Mouse (Mus musculus) embryonic facial prominence, embryonic 14.5 days (tissue): ENCODE measurements at regions not wholly inside any gene's neighbourhood (a gene's known extent, or its start where the extent isn't known, plus 50 kb on each side); places are given as distances from the start of the nearest gene placed in this dataset.

Source experiments
- ATAC-seq: fragments of 200-750 bp; cut with Nextera tagmentation; 2 replicates; pipeline ENCODE4 v1.8.0; 2017; ENCODE audit warnings: low read depth, moderate number of reproducible peaks, moderate TSS enrichment
- DNase-seq: peaks from one replicate; pipeline ENCODE4 v3.0.0-alpha.2; 2015; ENCODE audit warnings: low spot score
- H3K27ac ChIP-seq: fragments of 300-500 bp; sonication (generic); replicated peaks from 2 replicates; pipeline ENCODE4 v1.5.1; 2014; ENCODE audit warnings: low read depth, mild to moderate bottlenecking, low read length, moderate library complexity
- H3K27me3 ChIP-seq: fragments of 300-500 bp; sonication (generic); replicated peaks from 2 replicates; pipeline ENCODE4 v1.6.1; 2014; ENCODE audit warnings: low read length; ENCODE audit not compliant: control insufficient read depth, insufficient read depth
- H3K36me3 ChIP-seq: fragments of 300-500 bp; sonication (generic); 2 replicates; pipeline ENCODE4 v1.6.1; 2014; ENCODE audit warnings: low read length, mixed read lengths; ENCODE audit not compliant: control insufficient read depth, insufficient read depth
- H3K4me1 ChIP-seq: fragments of 300-500 bp; sonication (generic); 2 replicates; pipeline ENCODE4 v1.6.1; 2014; ENCODE audit warnings: antibody characterized with exemption, low read length; ENCODE audit not compliant: control insufficient read depth, insufficient read depth
- H3K4me2 ChIP-seq: fragments of 300-500 bp; sonication (generic); 2 replicates; pipeline ENCODE4 v1.6.1; 2014; ENCODE audit warnings: low read depth, mild to moderate bottlenecking, low read length, moderate library complexity, mixed read lengths
- H3K4me3 ChIP-seq: fragments of 300-500 bp; sonication (generic); 2 replicates; pipeline ENCODE4 v1.5.1; 2014; ENCODE audit warnings: low read depth, mild to moderate bottlenecking, low read length
- H3K9ac ChIP-seq: fragments of 300-500 bp; sonication (generic); 2 replicates; pipeline ENCODE4 v1.6.1; 2014; ENCODE audit warnings: low read depth, mild to moderate bottlenecking, low read length, moderate library complexity, mixed read lengths
- H3K9me3 ChIP-seq: fragments of 300-500 bp; sonication (generic); 2 replicates; pipeline ENCODE4 v1.6.1; 2016; ENCODE audit warnings: low read length; ENCODE audit not compliant: control insufficient read depth
- WGBS: fragments of 180-500 bp; shearing (Covaris S2); extraction: QIAGEN DNeasy Blood & Tissue Kit; methylation state at CpG from one replicate; pipeline ENCODE4 v1.1.7; 2014; 5-methylcytosine and 5-hydroxymethylcytosine counted together

GRCm38 (mm10) chr6:107052180-107052579, 252.3 kb upstream of the Crbn start:
- Histone ChIP-seq H3K36me3 (no peaks in the 10 kb centered on the region), H3K4me2 (no peak overlapping the region), H3K9me3 (no peaks in the 10 kb centered on the region), H3K4me1 (no peaks in the 10 kb centered on the region), H3K4me3 (no peak overlapping the region), H3K27me3 (no peaks in the 10 kb centered on the region), H3K9ac (no peak overlapping the region), H3K27ac (no peak overlapping the region)
- DNase-seq (no peak), ATAC-seq (no peak)
- 58% methylated on average over 1 of the region's 1 CpGs for WGBS

- DNase-seq, result no peak
- no peak overlapping the region for H3K9ac ChIP-seq
- H3K36me3 ChIP-seq, result no peaks in the 10 kb centered on the region
- H3K9me3 ChIP-seq, result no peaks in the 10 kb centered on the region
- H3K27ac ChIP-seq, result no peak overlapping the region
- no peaks in the 10 kb centered on the region for H3K4me1 ChIP-seq
- no peaks in the 10 kb centered on the region for H3K27me3 ChIP-seq
- no peak overlapping the region for H3K4me3 ChIP-seq
- 79% methylated on average over 3 of the region's 3 CpGs for WGBS
- ATAC-seq, result no peak
- no peak overlapping the region for H3K4me2 ChIP-seq
Observed at GRCm38 (mm10) chr6:107059001-107059765, 259.3 kb upstream of the Crbn start.

GRCm38 (mm10) chr6:107062886-107063565, 263.1 kb upstream of the Crbn start:
- H3K4me3 ChIP-seq, result no peak overlapping the region
- no peak overlapping the region for H3K9ac ChIP-seq
- H3K4me1 ChIP-seq, result no peaks in the 10 kb centered on the region
- DNase-seq (no peak), ATAC-seq (no peak)
- H3K27ac ChIP-seq, result no peak overlapping the region
- WGBS, result 81% methylated on average over 6 of the region's 6 CpGs
- no peaks in the 10 kb centered on the region for H3K36me3 ChIP-seq
- no peaks in the 10 kb centered on the region for H3K9me3 ChIP-seq
- H3K27me3 ChIP-seq, result no peaks in the 10 kb centered on the region
- no peak overlapping the region for H3K4me2 ChIP-seq

- no peaks in the 10 kb centered on the region for H3K9me3 ChIP-seq
- H3K36me3 ChIP-seq, result no peaks in the 10 kb centered on the region
- no peak overlapping the region for H3K27ac ChIP-seq
- DNase-seq (no peak), ATAC-seq (no peak)
- no peak overlapping the region for H3K9ac ChIP-seq
- H3K4me3 ChIP-seq, result no peak overlapping the region
- no peaks in the 10 kb centered on the region for H3K4me1 ChIP-seq
- no peaks in the 10 kb centered on the region for H3K27me3 ChIP-seq
- no peak overlapping the region for H3K4me2 ChIP-seq
- 81% methylated on average over 7 of the region's 7 CpGs for WGBS
Observed at GRCm38 (mm10) chr6:107070441-107070840, 270.6 kb upstream of the Crbn start.

- ATAC-seq, result no peak
- H3K27ac ChIP-seq, result no peak overlapping the region
Observed at GRCm38 (mm10) chr6:107092600-107092999, 292.7 kb upstream of the Crbn start.

DNA sequence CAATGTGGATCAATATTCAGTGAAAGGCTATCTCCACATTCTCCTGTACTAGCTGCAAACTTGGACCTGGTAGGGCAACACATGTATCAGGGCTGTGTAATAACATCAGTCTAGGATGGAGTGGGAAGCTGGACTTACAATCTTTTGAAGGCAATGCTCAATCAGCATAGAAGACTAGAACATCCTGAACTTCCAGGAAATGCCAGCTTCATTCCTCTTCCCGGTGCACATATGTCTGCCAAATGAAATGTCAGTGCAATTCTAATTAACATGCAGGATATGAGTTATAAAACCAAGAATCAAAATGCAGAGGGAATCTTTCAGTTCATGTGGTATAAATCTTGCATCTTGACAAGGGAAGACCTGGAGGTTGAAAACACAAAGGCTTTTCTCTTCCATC, 328.8 kb upstream of the Crbn start:
- no peak for DNase-seq
- no peak for ATAC-seq
- Histone ChIP-seq H3K4me2 (no peak overlapping the region), H3K27ac (no peak overlapping the region), H3K27me3 (no peaks in the 10 kb centered on the region), H3K9ac (no peak overlapping the region), H3K9me3 (no peaks in the 10 kb centered on the region), H3K36me3 (no peaks in the 10 kb centered on the region), H3K4me1 (no peaks in the 10 kb centered on the region), H3K4me3 (no peak overlapping the region)
- WGBS, result 84% methylated on average over 1 of the region's 1 CpGs

More at GRCm38 (mm10) chr6:107092600-107092999, 292.7 kb upstream of the Crbn start:
- no peak overlapping the region for H3K9ac ChIP-seq
- no peaks in the 10 kb centered on the region for H3K27me3 ChIP-seq
- H3K4me1 ChIP-seq, result no peaks in the 10 kb centered on the region
- no peaks in the 10 kb centered on the region for H3K36me3 ChIP-seq
- H3K4me3 ChIP-seq, result no peak overlapping the region
- DNase-seq, result no peak
- no peak overlapping the region for H3K4me2 ChIP-seq
- H3K9me3 ChIP-seq, result no peaks in the 10 kb centered on the region

GRCm38 (mm10) chr6:107167736-107168491, 361.7 kb upstream of the Lrrn1 start:
- no peaks in the 10 kb centered on the region for H3K36me3 ChIP-seq
- H3K9ac ChIP-seq, result no peak overlapping the region
- no peaks in the 10 kb centered on the region for H3K9me3 ChIP-seq
- no peak for ATAC-seq
- H3K4me3 ChIP-seq, result no peak overlapping the region
- no peaks in the 10 kb centered on the region for H3K27me3 ChIP-seq
- WGBS, result 61% methylated on average over 3 of the region's 3 CpGs
- no peak overlapping the region for H3K27ac ChIP-seq
- no peak overlapping the region for H3K4me2 ChIP-seq
- DNase-seq, result no peak
- no peaks in the 10 kb centered on the region for H3K4me1 ChIP-seq

DNA sequence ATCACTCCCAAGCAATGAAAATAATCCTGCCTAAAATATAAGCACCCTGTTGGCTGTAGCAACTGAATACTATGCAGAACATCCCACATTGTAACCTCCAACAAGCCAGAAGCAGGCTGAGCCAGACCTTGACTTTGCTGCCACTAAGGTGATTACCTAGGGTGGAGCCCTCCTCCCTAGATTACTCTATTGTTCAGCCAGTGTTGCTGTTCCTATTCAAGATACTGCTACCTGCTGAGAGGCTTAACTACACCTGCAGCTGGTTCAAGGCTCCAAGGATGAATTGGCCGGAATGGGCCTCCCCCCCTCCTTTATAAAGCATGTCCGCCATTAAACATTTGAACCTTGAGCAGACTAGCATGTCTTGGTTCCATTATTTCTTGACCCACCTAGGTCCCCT, 311.3 kb upstream of the Lrrn1 start:
- Histone ChIP-seq H3K4me3 (no peak overlapping the region), H3K27ac (no peak overlapping the region), H3K27me3 (no peaks in the 10 kb centered on the region), H3K9ac (no peak overlapping the region), H3K4me1 (no peaks in the 10 kb centered on the region), H3K4me2 (no peak overlapping the region), H3K9me3 (no peaks in the 10 kb centered on the region), H3K36me3 (no peaks in the 10 kb centered on the region)
- ATAC-seq (no peak), DNase-seq (no peak)
- WGBS, result 77% methylated on average over 2 of the region's 2 CpGs
